Mouse (Mus musculus) heart, adult 2 months (tissue): ENCODE data around the gene B2m.

Experiments used
- CTCF ChIP-seq: fragments of 200-600 bp; IDR thresholded peaks from 2 replicates; pipeline ENCODE4 v1.8.1; 2022; ENCODE audit warnings: antibody characterized with exemption, mild to moderate bottlenecking, moderate library complexity
- EP300 ChIP-seq: fragments of 200-500 bp; IDR thresholded peaks from 2 replicates; pipeline ENCODE4 v1.6.1; 2011; ENCODE audit warnings: low read depth, low read length, control low read depth; ENCODE audit not compliant: insufficient read depth
- POLR2A ChIP-seq: fragments of 200-500 bp; IDR thresholded peaks from 2 replicates; pipeline ENCODE4 v1.6.1; 2011; ENCODE audit warnings: mild to moderate bottlenecking, low read depth, low read length, control low read depth; ENCODE audit not compliant: insufficient read depth

- TF ChIP-seq CTCF (no peak), POLR2A (no peak), EP300 (no peak)
These were observed 10.1 kb downstream of the B2m start for GRCm38 (mm10) chr2:122157561-122157960.
